Mouse (Mus musculus): Measurements from ENCODE around the gene Serp2. TPM values are rescaled to one million over a fixed set of nuclear protein-coding genes. Genes with fewer than 3 reads are reported as not detected.

Serp2 gene
- polyA plus RNA-seq, 1 experiment from 2014 or later = 25.2 TPM

GRCm38 (mm10) chr14:76498210-76498609, 58.5 kb downstream of the Serp2 start:
- H3K27ac ChIP-seq = no peak overlapping the region
- peaks cover 36% of the 10 kb centered on the region for H3K4me1 ChIP-seq
- no peak overlapping the region for H3K4me3 ChIP-seq
- H3K36me3 ChIP-seq (replicated peaks) = peaks cover 14% of the 10 kb centered on the region
- no peaks in the 10 kb centered on the region for H3K9me3 ChIP-seq
- no peak for DNase-seq (ENCODE audit: extremely low spot score, low spot score)
- no peaks in the 10 kb centered on the region for H3K27me3 ChIP-seq (ENCODE audit: poor library complexity, severe bottlenecking)
- WGBS = 82% methylated on average over 7 of the region's 7 CpGs

DNA sequence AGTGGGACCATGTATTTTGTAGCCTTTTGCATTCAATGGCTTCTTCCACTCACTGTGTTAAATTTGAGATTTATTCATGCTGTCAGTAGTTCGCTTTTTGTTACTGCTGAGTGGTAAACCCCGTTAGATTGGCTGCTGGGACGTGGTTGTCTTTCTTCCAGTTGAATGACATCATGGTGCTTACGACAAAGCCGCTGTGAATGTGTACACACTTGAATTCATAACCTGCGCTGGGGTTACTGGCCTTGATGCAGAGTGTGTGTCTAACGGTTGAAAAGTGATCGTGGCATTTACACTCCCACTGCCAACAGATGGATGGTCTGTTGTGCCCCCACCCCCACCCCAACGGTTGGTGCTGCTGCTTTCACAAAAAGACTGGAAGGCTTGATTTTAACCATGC, 59.5 kb downstream of the Serp2 start:
- no peaks in the 10 kb centered on the region for H3K9me3 ChIP-seq
- H3K4me1 ChIP-seq = peaks cover 35% of the 10 kb centered on the region
- 80% methylated on average over 9 of the region's 9 CpGs for WGBS
- no peaks in the 10 kb centered on the region for H3K27me3 ChIP-seq (ENCODE audit: poor library complexity, severe bottlenecking)
- no peak for DNase-seq (ENCODE audit: extremely low spot score, low spot score)
- H3K4me3 ChIP-seq = no peak overlapping the region
- H3K36me3 ChIP-seq (replicated peaks) = peaks cover 17% of the 10 kb centered on the region
- H3K27ac ChIP-seq = no peak overlapping the region

GRCm38 (mm10) chr14:76495022-76495421, 61.7 kb downstream of the Serp2 start:
- no peak for DNase-seq (ENCODE audit: extremely low spot score, low spot score)
- no peak overlapping the region for H3K4me3 ChIP-seq
- peak overlapping the region; percentile 30; the same call in 1 of the 2 replicates for H3K27ac ChIP-seq
- H3K27me3 ChIP-seq (ENCODE audit: poor library complexity, severe bottlenecking) = no peaks in the 10 kb centered on the region
- peaks cover 20% of the 10 kb centered on the region for H3K36me3 ChIP-seq (replicated peaks)
- WGBS = 54% methylated on average over 5 of the region's 5 CpGs
- no peaks in the 10 kb centered on the region for H3K9me3 ChIP-seq
- peaks cover 29% of the 10 kb centered on the region for H3K4me1 ChIP-seq

- peaks cover 20% of the 10 kb centered on the region for H3K4me1 ChIP-seq
- no peaks in the 10 kb centered on the region for H3K9me3 ChIP-seq
- 90% methylated on average over 2 of the region's 2 CpGs for WGBS
- DNase-seq (ENCODE audit: extremely low spot score, low spot score) = no peak
- peak overlapping the region; percentile 69; the same call in 1 of the 2 replicates for H3K27ac ChIP-seq
- H3K27me3 ChIP-seq (ENCODE audit: poor library complexity, severe bottlenecking) = no peaks in the 10 kb centered on the region
- H3K4me3 ChIP-seq = no peak overlapping the region
- peaks cover 16% of the 10 kb centered on the region for H3K36me3 ChIP-seq (replicated peaks)
Observed at GRCm38 (mm10) chr14:76489128-76489527, 67.6 kb downstream of the Serp2 start.

- peaks cover 20% of the 10 kb centered on the region for H3K4me1 ChIP-seq
- 74% methylated on average over 18 of the region's 18 CpGs for WGBS
- H3K9me3 ChIP-seq = no peaks in the 10 kb centered on the region
- H3K36me3 ChIP-seq (replicated peaks) = peaks cover 8% of the 10 kb centered on the region
- no peak overlapping the region for H3K4me3 ChIP-seq
- peak; percentile 37 for DNase-seq (ENCODE audit: extremely low spot score, low spot score)
- no peaks in the 10 kb centered on the region for H3K27me3 ChIP-seq (ENCODE audit: poor library complexity, severe bottlenecking)
- H3K27ac ChIP-seq = peak overlapping the region; percentile 69
Observed at GRCm38 (mm10) chr14:76488101-76489044, 68.3 kb downstream of the Serp2 start.

DNA sequence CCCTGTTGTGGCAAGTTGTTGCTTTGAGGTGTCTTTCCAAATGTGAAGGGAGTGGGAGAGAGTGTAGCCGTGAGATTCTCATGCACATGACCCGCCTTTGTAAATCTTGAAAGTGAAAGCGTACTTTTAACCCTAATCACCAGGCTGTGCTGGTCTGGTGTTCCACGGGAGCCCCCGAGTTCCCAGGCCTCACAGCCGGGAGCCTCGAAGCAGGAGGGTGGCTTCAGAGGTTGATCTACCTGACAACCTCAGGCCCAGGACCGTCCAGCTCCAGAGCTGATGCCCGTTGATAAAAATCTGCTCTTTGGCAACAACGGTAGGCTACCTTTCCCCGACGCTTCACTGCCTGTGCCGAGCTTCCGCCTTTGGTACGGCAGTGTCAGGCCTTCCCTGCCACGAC, 69.1 kb downstream of the Serp2 start:
- Histone ChIP-seq H3K9me3 (no peaks in the 10 kb centered on the region), H3K4me3 (no peak overlapping the region), H3K27me3 (ENCODE audit: poor library complexity, severe bottlenecking) (no peaks in the 10 kb centered on the region), H3K4me1 (peaks cover 20% of the 10 kb centered on the region), H3K36me3 (replicated peaks) (peaks cover 4% of the 10 kb centered on the region; the same call in 1 of the 2 replicates), H3K27ac (peak overlapping the region; percentile 69)
- DNase-seq (ENCODE audit: extremely low spot score, low spot score) = no peak
- WGBS = 90% methylated on average over 16 of the region's 16 CpGs

DNA sequence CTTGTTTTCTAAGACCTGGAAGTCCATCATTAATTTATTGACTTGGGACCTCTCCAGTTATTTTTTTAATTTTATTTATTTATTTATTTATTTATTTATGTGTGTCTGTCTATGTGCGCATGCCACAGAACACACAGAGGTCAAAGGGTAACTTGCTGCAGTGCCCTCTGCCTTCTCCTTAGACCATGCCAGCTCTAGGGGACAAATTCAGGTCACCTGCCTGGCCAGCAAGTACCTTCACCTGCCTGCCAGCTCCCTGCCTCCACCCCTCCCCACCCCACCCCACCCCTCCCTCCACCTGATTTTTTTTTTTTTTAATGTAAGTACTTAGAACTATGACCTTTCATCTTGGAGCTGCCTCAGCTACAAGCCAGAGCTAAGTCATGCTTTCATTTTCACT, 73.0 kb downstream of the Serp2 start:
- 100% methylated on average over 1 of the region's 1 CpGs for WGBS
- Histone ChIP-seq H3K9me3 (no peaks in the 10 kb centered on the region), H3K4me1 (peaks cover 14% of the 10 kb centered on the region), H3K36me3 (replicated peaks) (no peaks in the 10 kb centered on the region; the same call in 1 of the 2 replicates), H3K27ac (no peak overlapping the region), H3K27me3 (ENCODE audit: poor library complexity, severe bottlenecking) (no peaks in the 10 kb centered on the region), H3K4me3 (no peak overlapping the region)
- DNase-seq (ENCODE audit: extremely low spot score, low spot score) = no peak

Other genes starting within 250 kb of the Serp2 start
- gene Tsc22d1, start 141.9 kb downstream of the Serp2 start, polyA plus RNA-seq (2016; fragmentation: Nextera tagmentation; extraction: Ambion mirVana) = 256 and 273 TPM in 2 replicates

Measured in forebrain, embryonic 10.5 days (tissue).